Mouse (Mus musculus) layer of hippocampus, postnatal 14 days (tissue): Measurements from ENCODE around the gene Rpl32. TPM values are rescaled to one million over a fixed set of nuclear protein-coding genes. Genes with fewer than 3 reads are reported as not detected.
A peak's percentile ranks its signal among the peaks of the same experiment; 100 is the strongest.

ENCODE experiments used
- DNase-seq, 2 experiments: peaks; one replicate each; pipeline ENCODE4 v3.0.0; 2021 to 2022; ENCODE audit warnings: low spot score in 2 of 2, mixed read lengths in 1 of 2
- long read RNA-seq, 2 experiments: library from polyadenylated mRNA; stranded (forward); transcript quantifications; one replicate each; pipeline ENCODE4 v2.0.0; 2021
- total RNA-seq, 2 experiments: library from RNA; stranded (reverse); gene quantifications; 2 replicates each; pipeline ENCODE4 v1.2.3; 2021

The Rpl32 gene
- 100 to 1,000 TPM; 500 to 526 TPM for total RNA-seq
- long read RNA-seq, experiment 1, transcript Rpl32-201 (4 exons, 517 nt) = major isoform, 39 of 61 reads
- long read RNA-seq, experiment 1, transcript Rpl32-202 (3 exons, 906 nt) = minor isoform, 10 of 61 reads
- long read RNA-seq, experiment 1, partial matches to known transcripts = 11 of 61 reads
- long read RNA-seq, experiment 1, other reads (novel, unspliced or antisense) = 1 of 61 reads
- long read RNA-seq, experiment 2, transcript Rpl32-201 (4 exons, 517 nt) = major isoform, 155 of 178 reads
- long read RNA-seq, experiment 2, transcript Rpl32-202 (3 exons, 906 nt) = minor isoform, 17 of 178 reads
- long read RNA-seq, experiment 2, partial matches to known transcripts = 6 of 178 reads
- long read RNA-seq, experiment 2, other reads (novel, unspliced or antisense) = 0 of 178 reads

- peak; percentile 91 for DNase-seq
These were observed at the start of gene Rpl32 for GRCm38 (mm10) chr6:115808488-115809231. Rpl32 (minus strand) TSS chr6:115808747.

DNA sequence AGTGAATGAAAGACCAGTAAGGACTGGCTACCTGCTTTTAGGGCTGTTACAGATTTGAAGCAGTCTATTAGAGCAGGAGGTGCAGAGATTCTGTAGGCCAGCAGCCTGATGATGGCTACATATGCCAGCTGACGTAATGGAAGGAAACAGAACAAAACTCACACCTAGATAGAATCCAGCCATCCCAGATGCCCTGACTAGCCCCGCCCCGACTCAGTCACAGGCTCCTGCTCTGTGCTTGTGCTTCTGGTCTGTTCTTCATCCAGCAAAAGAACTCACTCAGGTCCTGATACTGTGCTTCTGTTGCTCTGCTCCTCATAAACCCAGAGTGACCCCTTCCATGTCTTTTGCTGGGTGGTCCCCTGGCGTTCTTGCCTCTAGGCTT, 47.8 kb upstream of the Rpl32 start:
- peak in 1 of 2 experiments; percentile 35 for DNase-seq

DNA sequence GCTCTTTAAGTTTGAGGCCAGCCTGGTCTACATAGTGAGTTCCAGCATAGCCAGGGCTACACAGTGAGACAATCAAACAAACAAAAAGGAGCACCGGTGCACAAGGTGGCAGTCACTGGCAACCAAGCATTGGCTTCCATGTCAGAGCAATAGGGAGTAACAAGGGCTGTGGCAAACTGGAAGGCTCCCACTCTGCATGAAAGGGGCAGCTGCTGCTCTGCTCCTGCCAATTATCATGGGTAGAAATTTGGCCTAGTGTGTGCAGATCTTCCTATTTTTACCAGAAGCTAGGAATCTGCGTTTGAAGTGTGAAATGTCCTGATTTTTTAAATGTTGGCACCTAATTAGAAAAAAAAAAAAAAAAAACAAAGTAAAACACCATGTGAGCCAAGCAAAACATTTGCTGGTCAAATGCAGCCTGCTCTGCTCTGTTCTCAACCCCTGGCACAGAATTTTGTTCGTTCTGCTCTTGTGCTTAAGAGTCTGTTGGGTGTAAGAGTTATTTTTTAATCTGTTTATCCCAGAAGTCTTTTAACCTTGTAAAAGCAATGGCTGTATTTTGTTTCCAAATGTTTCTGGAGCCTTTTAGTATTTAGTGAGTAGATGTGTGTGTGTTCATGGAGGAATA, 47.3 kb upstream of the Rpl32 start:
- peak; percentile 40 to 78 for DNase-seq

- no peak for DNase-seq
These were observed 45.9 kb upstream of the Rpl32 start for GRCm38 (mm10) chr6:115854432-115854831.

DNA sequence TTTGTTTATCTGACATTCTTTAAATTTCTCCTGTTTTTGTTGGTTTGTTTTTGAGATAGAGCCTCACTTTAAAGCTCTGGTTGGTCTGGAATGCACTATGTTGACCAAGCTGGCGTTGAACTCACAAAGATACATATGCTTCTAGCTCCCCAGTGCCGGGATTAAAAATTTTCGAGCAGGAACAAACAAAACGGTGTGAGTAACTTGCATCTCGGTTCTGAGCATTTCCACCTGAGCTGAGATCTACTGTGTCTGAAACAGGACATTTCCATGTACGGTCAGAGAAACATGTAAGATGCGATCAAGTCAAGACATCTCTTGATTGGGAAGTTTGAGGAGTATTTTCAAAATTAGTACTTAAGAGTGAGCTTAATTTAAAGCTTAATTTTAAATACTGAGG, 45.4 kb upstream of the Rpl32 start:
- DNase-seq = no peak

DNA sequence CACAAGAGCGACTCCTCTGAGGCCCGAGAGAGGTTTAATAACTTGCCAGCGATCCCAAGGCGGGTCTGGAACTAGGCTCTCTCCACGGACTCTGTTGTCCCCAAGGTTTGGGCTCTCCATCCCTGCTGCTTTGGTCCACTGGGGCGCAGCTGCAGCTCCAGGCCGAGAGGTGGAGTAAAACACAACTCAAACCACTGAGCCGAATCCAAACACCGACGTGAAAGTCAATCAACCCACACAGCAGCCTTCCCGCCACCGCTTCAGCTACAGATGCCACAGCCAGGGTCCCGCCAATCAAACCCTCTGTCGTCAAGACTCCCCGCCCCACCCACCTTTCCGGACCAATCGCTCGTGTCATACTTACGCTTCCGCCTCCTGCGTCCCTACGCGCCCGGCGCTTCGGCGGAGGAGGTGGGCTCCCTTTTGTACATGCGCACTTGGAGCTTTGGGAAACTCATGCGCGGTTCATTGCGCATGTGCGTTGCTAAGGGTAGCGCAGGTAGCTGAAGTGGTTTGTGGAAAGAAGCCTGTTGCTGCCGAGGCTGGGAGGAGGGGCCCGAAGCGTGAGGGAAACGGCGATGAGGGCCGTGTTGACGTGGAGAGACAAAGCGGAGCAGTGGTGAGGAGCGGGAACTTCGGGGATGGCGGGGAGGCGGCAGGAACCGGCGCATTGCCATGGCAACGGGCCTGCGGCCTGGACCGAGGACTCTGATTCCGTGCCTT, 44.7 kb upstream of the Rpl32 start, which contains the start of the genes Mbd4 and Ift122:
Gene Mbd4, minus strand, starts transcription at position 281 of the 723 bp plus-strand sequence.
Gene Ift122, plus strand, starts transcription at position 380 of the 723 bp plus-strand sequence.
- DNase-seq = peak; percentile 98 to 99

GRCm38 (mm10) chr6:115852446-115853090, 44.0 kb upstream of the Rpl32 start:
- no peak for DNase-seq

- no peak for DNase-seq
These were observed 40.2 kb upstream of the Rpl32 start for GRCm38 (mm10) chr6:115848598-115849304.

DNA sequence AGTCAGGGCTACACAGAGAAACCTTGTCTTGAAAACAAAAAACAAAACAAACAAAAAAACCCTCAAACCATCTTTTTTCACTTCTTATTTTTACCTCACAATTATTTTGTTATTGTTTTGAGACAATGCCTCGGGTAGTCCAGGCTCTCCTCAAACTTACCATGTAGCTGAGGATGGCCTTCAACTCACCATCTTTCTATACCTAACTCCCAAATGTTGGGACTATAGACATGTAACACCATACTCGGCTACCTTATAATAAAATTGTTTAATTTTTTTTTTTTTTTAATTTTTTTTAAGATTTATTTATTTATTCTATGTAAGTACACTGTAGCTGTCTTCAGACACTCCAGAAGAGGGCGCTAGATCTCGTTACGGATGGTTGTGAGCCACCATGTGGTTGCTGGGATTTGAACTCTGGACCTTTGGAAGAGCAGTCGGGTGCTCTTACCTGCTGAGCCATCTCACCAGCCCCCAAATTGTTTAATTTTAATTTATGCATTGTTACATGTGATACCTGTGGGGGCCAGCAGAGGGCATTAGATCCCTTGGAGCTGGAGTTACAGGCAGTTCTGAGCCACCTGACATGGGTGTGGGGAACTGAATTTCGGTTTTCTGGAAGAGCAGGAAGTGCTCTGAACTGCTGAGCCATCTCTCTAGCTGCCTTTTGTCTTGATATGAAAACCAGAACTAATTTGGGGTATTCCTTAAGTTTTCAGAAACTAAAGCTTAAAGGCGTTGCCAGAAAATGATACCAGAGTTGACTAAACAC, 38.3 kb upstream of the Rpl32 start:
- peak; percentile 51 to 59 for DNase-seq

GRCm38 (mm10) chr6:115845006-115845405, 36.5 kb upstream of the Rpl32 start:
- no peak for DNase-seq

DNA sequence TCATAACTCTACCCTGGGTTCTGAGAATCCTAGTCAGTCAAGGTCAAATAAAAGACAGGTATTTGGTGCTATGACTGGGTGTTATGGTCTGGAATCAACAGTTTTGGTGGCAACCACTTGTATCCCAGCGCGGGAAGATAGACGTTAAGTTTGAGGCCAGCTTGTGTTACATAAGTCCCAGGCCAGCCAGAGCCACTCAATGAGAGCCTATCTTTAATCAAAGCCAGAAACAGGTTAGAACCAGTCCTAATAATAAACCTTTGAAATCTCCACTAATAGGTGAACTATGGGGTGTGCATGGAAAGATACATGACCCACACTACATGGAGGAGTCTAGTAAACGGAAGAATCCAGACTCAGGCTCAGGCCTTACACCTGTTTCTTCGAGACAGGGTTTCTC, 30.2 kb upstream of the Rpl32 start:
- no peak for DNase-seq

GRCm38 (mm10) chr6:115838161-115838597, 29.6 kb upstream of the Rpl32 start, which contains the start of gene Efcab12:
Efcab12 (minus strand) TSS chr6:115838412.
- DNase-seq = peak; percentile 42 to 77

- DNase-seq = no peak
These were observed 25.3 kb upstream of the Rpl32 start for GRCm38 (mm10) chr6:115833861-115834260.

DNA sequence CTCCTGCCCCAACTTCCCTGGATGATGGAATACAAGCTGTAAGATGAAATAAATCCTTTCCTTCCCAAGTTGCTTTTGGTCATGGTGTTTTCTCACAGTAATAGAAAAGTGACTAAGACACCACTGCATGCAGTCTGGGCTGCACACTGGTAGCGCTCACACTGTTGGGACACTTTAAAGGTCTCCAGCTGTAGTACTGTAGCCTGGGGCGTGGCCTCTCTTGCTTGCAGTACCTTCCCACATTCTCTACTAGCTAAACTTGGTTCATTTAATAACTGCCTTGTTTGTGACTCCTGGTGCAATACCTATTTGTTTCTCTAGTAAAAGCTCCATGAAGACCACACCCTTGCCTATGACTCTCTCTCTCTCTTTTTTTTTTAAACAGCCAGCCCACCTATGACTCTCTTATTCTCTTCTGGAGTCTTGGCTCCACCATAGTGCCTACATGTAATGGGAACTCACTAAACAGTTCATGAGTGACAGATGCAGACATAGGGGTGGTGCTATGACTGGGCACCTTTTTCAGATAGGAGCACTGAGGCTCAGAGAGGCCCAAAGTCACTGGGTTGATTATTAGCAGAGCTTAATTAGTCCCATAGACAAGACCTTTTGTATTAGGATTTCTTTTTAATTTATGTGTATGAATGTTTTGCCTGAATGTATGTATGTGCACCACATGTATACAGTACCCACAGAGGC, 23.8 kb upstream of the Rpl32 start:
- DNase-seq = no peak

DNA sequence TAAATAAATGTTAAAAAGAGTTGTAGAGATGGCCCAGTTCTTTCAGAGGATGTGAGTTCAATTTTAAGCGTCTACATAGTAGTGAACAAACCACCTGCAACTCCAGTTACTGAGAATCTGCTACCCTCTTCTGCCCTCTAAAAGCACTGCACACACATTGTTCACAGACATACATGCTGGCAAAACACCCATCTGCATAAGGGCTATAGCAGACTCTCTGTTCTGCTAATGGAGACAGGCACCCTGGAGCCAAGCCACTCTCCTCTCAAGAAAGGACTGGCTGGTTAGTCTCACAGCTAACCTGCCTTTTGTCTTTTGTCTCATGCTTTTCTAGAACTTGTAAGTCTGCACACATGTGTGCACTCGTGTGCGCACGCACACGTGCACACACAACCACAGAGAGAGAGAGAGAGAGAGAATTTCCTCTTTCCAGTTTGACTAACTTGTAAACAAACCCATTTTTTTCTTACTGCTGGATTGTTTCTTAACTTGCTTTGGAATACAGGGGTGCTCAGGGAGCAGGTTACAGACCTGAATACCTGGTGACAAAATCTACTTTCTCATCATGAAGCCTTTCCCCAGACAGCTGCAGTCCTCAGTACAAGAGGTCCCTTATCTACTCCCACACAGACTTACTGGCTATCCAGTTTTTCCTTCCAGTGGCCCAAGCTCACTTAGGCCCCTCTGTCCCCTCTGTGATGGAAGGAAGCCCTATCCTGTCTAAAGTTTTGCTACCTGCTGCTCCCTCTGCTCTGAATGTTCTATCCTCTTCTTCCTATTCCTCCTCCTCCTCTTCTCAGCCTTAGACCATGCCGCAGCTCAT, 22.4 kb upstream of the Rpl32 start:
- no peak for DNase-seq

DNA sequence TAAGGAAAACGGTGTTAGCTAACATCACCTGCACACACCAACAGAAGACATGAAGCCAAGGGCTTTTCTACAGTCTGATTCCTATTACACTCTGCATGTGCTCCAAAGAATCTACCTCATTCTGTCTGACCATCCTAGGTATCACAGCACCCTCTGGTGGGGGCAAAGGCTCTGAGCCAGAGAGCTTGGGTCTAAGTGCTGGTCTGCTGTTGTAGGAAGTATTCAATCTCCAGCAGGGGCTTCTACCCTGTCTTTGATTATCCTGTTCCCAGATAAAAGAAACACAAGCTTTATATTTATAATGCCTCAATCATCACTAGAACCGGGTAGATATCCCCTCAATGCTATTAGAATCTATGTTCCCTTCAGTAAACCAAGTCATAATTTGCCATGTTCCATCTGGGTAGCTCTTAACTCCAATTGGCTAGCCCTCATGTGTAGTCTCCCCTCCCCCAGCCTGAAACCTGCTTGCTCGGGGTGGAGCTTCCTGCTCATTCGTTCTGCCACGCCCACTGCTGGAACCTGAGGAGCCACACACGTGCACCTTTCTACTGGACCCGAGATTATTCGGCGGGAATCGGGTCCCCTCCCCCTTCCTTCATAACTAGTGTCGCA, 15.4 kb upstream of the Rpl32 start:
- DNase-seq = peak in 1 of 2 experiments; percentile 17
